ENCODE assay signal across 10 mouse cellular contexts in the genomic region with DNA sequence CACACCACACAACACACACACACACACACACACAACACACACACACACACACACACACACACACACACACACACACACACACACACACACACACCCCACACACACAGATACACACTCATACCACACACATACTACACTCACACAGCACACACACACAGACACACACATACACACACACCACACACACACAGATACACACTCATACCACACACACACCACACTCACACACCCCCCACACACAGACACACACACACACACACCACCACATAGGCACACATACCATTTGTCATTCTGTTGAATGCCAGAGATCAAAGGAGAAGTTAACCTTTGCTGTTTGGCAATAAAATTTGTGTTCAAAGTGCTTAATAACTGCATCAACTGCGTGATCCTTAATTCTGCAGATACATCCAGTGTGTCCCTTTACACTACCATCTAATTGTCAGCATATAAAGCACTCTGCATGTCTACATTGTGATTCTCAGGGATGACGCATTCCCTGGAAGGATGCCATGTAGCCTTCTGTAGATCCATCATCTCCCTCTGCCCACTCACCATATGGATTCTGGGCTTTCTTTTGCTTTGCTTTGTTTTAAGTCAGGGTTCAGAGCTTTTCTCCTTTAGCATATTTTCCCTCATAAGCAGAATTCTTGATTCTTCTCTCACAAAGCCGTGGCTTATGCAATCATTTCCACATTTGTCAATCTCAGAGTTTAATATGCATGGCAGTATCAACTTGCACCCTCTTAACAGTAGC.
DNase-seq lines count a peak whose midpoint lies in the region; ATAC-seq lines count a peak whose summit lies in the region.
"Had no signal": no experiment of that assay in that cellular context is flagged by ENCODE, and none has a peak within 500 bp of the region (broad histone marks: within the 10 kb centered on the region; RNA-seq: fewer than 3 reads in every experiment).

No protein-coding gene starts in this region.

- no peak for ATAC-seq in heart, embryonic 14.5 days (ENCODE audit: insufficient number of reproducible peaks, insufficient read depth, low FRiP score, low read depth)
- 0 out of 2 replicates have a peak, but pooled peaks have one; percentile 48 for ATAC-seq in embryonic facial prominence, embryonic 15.5 days (ENCODE audit: insufficient number of reproducible peaks, low FRiP score, low TSS enrichment, low read depth)

- H3K4me1 ChIP-seq in heart, embryonic 14.5 days (ENCODE audit: control insufficient read depth in 2 of 2, insufficient read depth in 2 of 2, low read length in 2 of 2): 0 out of 4 replicates have a peak, but pooled peaks cover 0 to 3% of the 10 kb centered on the region in 2 experiments
- H3K4me1 ChIP-seq in embryonic facial prominence, embryonic 15.5 days: peaks cover 6% of the 10 kb centered on the region
- H3K4me1 ChIP-seq: limb, embryonic 13.5 days had no signal

- H3K4me3 ChIP-seq in heart, embryonic 14.5 days (ENCODE audit: control insufficient read depth in 1 of 2, insufficient read depth in 1 of 2, low read depth in 1 of 2, low read length in 2 of 2): no peak overlapping the region
- H3K4me3 ChIP-seq in embryonic facial prominence, embryonic 15.5 days (replicated peaks): no peak overlapping the region
- H3K4me3 ChIP-seq: limb, embryonic 13.5 days had no signal

- H3K27ac ChIP-seq in heart, embryonic 14.5 days (replicated peaks in 1 of 2; ENCODE audit: control insufficient read depth in 1 of 2, insufficient read depth in 1 of 2, low read depth in 2 of 2, low read length in 2 of 2): 0 out of 4 replicates have a peak overlapping the region, but pooled peaks of 1 of the 2 experiments have one; percentile 8
- H3K27ac ChIP-seq in embryonic facial prominence, embryonic 15.5 days (replicated peaks): 0 out of 2 replicates have a peak overlapping the region, but pooled peaks have one; percentile 11
- H3K27ac ChIP-seq: limb, embryonic 13.5 days had no signal

- H3K4me2 ChIP-seq in heart, embryonic 14.5 days (ENCODE audit: low read length): peak overlapping the region; percentile 25; the same call in 1 of the 2 replicates
- H3K4me2 ChIP-seq in embryonic facial prominence, embryonic 15.5 days (replicated peaks): no peak overlapping the region
- H3K4me2 ChIP-seq: limb, embryonic 13.5 days had no signal

- H3K9ac ChIP-seq in heart, embryonic 14.5 days (ENCODE audit: low read length): no peak overlapping the region
- no peak overlapping the region for H3K9ac ChIP-seq in embryonic facial prominence, embryonic 15.5 days
- H3K9ac ChIP-seq: limb, embryonic 13.5 days had no signal

- 59% methylated on average over 3 of the region's 3 CpGs for WGBS in heart, embryonic 14.5 days
- WGBS in embryonic facial prominence, embryonic 15.5 days: 37% methylated on average over 3 of the region's 3 CpGs

- H3K36me3 ChIP-seq in heart, embryonic 14.5 days (ENCODE audit: control insufficient read depth, insufficient read depth, low read length): no peaks in the 10 kb centered on the region
- no peaks in the 10 kb centered on the region for H3K36me3 ChIP-seq in embryonic facial prominence, embryonic 15.5 days
- H3K36me3 ChIP-seq: G1E; limb, embryonic 13.5 days had no signal

- no peaks in the 10 kb centered on the region for H3K9me3 ChIP-seq in heart, embryonic 14.5 days (ENCODE audit: control insufficient read depth, low read length)
- H3K9me3 ChIP-seq in embryonic facial prominence, embryonic 15.5 days (replicated peaks): no peaks in the 10 kb centered on the region
- H3K9me3 ChIP-seq: limb, embryonic 13.5 days had no signal

- no peaks in the 10 kb centered on the region for H3K27me3 ChIP-seq in heart, embryonic 14.5 days (ENCODE audit: control insufficient read depth, insufficient read depth, low read length)
- no peaks in the 10 kb centered on the region for H3K27me3 ChIP-seq in embryonic facial prominence, embryonic 15.5 days
- H3K27me3 ChIP-seq: limb, embryonic 13.5 days had no signal

- no peak for DNase-seq in heart, postnatal 14 days
- DNase-seq in NIH3T3 (ENCODE audit: low read depth) (peak; percentile 83), adipocyte (ENCODE audit: low spot score) (no peak)
- DNase-seq in left cerebral cortex, adult 8-10 months (ENCODE audit: low spot score in 2 of 2): peak; percentile 21 to 92
- DNase-seq in thymus, postnatal 4 days: no peak
- DNase-seq in gastrocnemius, adult 8-10 months (ENCODE audit: low spot score in 2 of 2): no peak

- intact Hi-C loops in heart, postnatal 14 days (cut with DNase I): no loop called here

Comparison
In these comparisons a context has a peak if more than half of its experiments do, and no peak if none do; other contexts are left out.
1. DNase-seq: peak in NIH3T3 (single experiment) and left cerebral cortex, adult 8-10 months (2 of 2); none in heart, postnatal 14 days (0 of 2), thymus, postnatal 4 days (single experiment), adipocyte (single experiment) and gastrocnemius, adult 8-10 months (0 of 2).